Mouse (Mus musculus) stomach, embryonic 16.5 days (tissue): Measurements from ENCODE around the gene Abr. TPM values are rescaled to one million over a fixed set of nuclear protein-coding genes. Genes with fewer than 3 reads are reported as not detected.
A peak's percentile ranks its signal among the peaks of the same experiment; 100 is the strongest.

ENCODE experiments used
- ATAC-seq: fragments of 200-750 bp; cut with Nextera tagmentation; 2 replicates; pipeline ENCODE4 v1.8.0; 2017; ENCODE audit warnings: moderate number of reproducible peaks, moderate TSS enrichment; ENCODE audit not compliant: insufficient read depth, low FRiP score
- H3K27ac ChIP-seq: fragments of 300-500 bp; sonication (generic); 2 replicates; pipeline ENCODE4 v1.5.1; 2014; ENCODE audit warnings: low read length
- H3K27me3 ChIP-seq: fragments of 300-500 bp; sonication (generic); 2 replicates; pipeline ENCODE4 v1.6.1; 2014; ENCODE audit warnings: low read length, control low read depth, mixed read lengths; ENCODE audit not compliant: control insufficient read depth, insufficient read depth
- H3K36me3 ChIP-seq: fragments of 300-500 bp; sonication (generic); 2 replicates; pipeline ENCODE4 v1.6.1; 2014; ENCODE audit warnings: low read length; ENCODE audit not compliant: control insufficient read depth, insufficient read depth
- H3K4me1 ChIP-seq: fragments of 300-500 bp; sonication (generic); 2 replicates; pipeline ENCODE4 v1.6.1; 2014; ENCODE audit warnings: low read length, control low read depth, mixed read lengths; ENCODE audit not compliant: control insufficient read depth, insufficient read depth
- H3K4me2 ChIP-seq: fragments of 300-500 bp; sonication (generic); 2 replicates; pipeline ENCODE4 v1.6.1; 2014; ENCODE audit warnings: low read depth, low read length, mixed read lengths
- H3K4me3 ChIP-seq: fragments of 300-500 bp; sonication (generic); replicated peaks from 2 replicates; pipeline ENCODE4 v1.5.1; 2014; ENCODE audit warnings: mild to moderate bottlenecking, low read length
- H3K9ac ChIP-seq: fragments of 300-500 bp; sonication (generic); 2 replicates; pipeline ENCODE4 v1.6.1; 2014; ENCODE audit warnings: low read length
- H3K9me3 ChIP-seq: fragments of 300-500 bp; sonication (generic); replicated peaks from 2 replicates; pipeline ENCODE4 v1.6.1; 2016; ENCODE audit warnings: low read length, control low read depth; ENCODE audit not compliant: control insufficient read depth
- WGBS: fragments of 180-500 bp; shearing (Covaris S2); extraction: QIAGEN DNeasy Blood & Tissue Kit; methylation state at CpG from one replicate; pipeline ENCODE4 v1.1.7; 2014; 5-methylcytosine and 5-hydroxymethylcytosine counted together
- polyA plus RNA-seq: library from polyadenylated mRNA; unstranded; fragments of >200 nt; fragmentation: Nextera tagmentation; extraction: Ambion mirVana; gene quantifications from 2 replicates; pipeline ENCODE4 v1.2.1, GENCODE M21; 2015

Gene Abr
- polyA plus RNA-seq, 1 experiment from 2014 or later = 28.8 TPM

DNA sequence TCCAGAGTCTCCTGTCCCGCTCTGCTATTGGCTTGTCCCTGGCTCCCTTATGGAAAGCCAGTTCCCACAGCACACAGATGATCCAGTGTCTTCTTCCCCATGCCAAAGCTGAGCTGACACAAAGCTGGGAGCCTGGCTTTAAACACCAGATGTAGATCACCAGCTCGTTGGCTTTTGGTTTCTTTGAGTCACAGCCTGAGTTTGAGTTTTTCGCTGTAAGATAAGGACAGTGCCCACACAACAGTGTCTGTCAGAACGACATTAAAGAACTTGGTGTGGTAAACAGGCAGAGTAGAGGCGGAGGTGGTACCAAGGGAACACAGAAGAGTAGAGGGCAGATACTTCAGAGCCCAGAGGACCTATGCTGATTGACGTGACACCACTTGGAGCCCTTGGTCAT, 101.2 kb downstream of the Abr start:
- Histone ChIP-seq H3K27ac (no peak overlapping the region), H3K36me3 (no peaks in the 10 kb centered on the region), H3K4me1 (no peaks in the 10 kb centered on the region), H3K4me2 (no peak overlapping the region), H3K9me3 (no peaks in the 10 kb centered on the region), H3K27me3 (no peaks in the 10 kb centered on the region), H3K9ac (no peak overlapping the region), H3K4me3 (no peak overlapping the region)
- WGBS = 87% methylated on average over 6 of the region's 6 CpGs
- ATAC-seq = no peak

- Histone ChIP-seq H3K9ac (no peak overlapping the region), H3K27ac (no peak overlapping the region), H3K9me3 (no peaks in the 10 kb centered on the region), H3K4me1 (peaks cover 6% of the 10 kb centered on the region; the same call in 1 of the 2 replicates), H3K27me3 (no peaks in the 10 kb centered on the region), H3K4me2 (no peak overlapping the region), H3K4me3 (no peak overlapping the region), H3K36me3 (no peaks in the 10 kb centered on the region)
- WGBS = 75% methylated on average over 5 of the region's 5 CpGs
- no peak for ATAC-seq
These were observed 103.5 kb downstream of the Abr start for GRCm38 (mm10) chr11:76518613-76519012.

- ATAC-seq = no peak
- Histone ChIP-seq H3K9ac (no peak overlapping the region), H3K36me3 (no peaks in the 10 kb centered on the region), H3K4me1 (peaks cover 6% of the 10 kb centered on the region; the same call in 1 of the 2 replicates), H3K9me3 (no peaks in the 10 kb centered on the region), H3K4me2 (no peak overlapping the region), H3K27ac (no peak overlapping the region), H3K27me3 (no peaks in the 10 kb centered on the region), H3K4me3 (no peak overlapping the region)
- 77% methylated on average over 4 of the region's 4 CpGs for WGBS
These were observed 104.0 kb downstream of the Abr start for GRCm38 (mm10) chr11:76518125-76518524.

GRCm38 (mm10) chr11:76516951-76517350, 105.2 kb downstream of the Abr start:
- ATAC-seq = no peak
- no peak overlapping the region for H3K4me3 ChIP-seq
- H3K36me3 ChIP-seq = no peaks in the 10 kb centered on the region
- no peak overlapping the region for H3K4me2 ChIP-seq
- H3K9me3 ChIP-seq = no peaks in the 10 kb centered on the region
- 55% methylated on average over 3 of the region's 3 CpGs for WGBS
- H3K27ac ChIP-seq = no peak overlapping the region
- H3K27me3 ChIP-seq = no peaks in the 10 kb centered on the region
- no peak overlapping the region for H3K9ac ChIP-seq
- H3K4me1 ChIP-seq = peaks cover 6% of the 10 kb centered on the region; the same call in 1 of the 2 replicates

DNA sequence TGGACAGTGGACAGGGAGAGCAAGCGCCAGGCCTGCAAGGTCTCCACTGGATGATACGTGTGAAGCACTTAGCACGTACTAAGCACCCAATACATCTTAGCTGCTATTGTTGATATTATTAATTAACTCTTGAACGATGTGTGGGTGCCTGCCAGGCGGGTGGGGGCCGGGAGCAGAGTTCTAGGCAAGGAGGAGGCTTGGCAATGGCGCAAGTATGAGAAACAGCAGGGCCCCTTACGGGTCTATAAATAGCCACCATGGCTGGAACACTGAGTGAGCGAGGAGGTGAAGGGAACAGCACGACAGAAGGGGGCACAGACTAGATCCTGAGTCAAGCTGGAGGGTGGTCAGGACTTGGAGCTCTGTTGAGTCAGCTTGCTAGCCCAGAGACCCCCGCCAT, 107.0 kb downstream of the Abr start:
- no peak overlapping the region for H3K9ac ChIP-seq
- no peaks in the 10 kb centered on the region for H3K27me3 ChIP-seq
- peak overlapping the region; percentile 35; the same call in 1 of the 2 replicates for H3K27ac ChIP-seq
- H3K4me2 ChIP-seq = no peak overlapping the region
- H3K4me3 ChIP-seq = no peak overlapping the region
- H3K9me3 ChIP-seq = no peaks in the 10 kb centered on the region
- H3K36me3 ChIP-seq = no peaks in the 10 kb centered on the region
- 56% methylated on average over 11 of the region's 11 CpGs for WGBS
- peaks cover 6% of the 10 kb centered on the region; the same call in 1 of the 2 replicates for H3K4me1 ChIP-seq
- peak; percentile 70; the same call in 1 of the 2 replicates for ATAC-seq

GRCm38 (mm10) chr11:76510977-76511376, 111.1 kb downstream of the Abr start:
- Histone ChIP-seq H3K4me3 (no peak overlapping the region), H3K27ac (no peak overlapping the region), H3K9me3 (no peaks in the 10 kb centered on the region), H3K27me3 (no peaks in the 10 kb centered on the region), H3K9ac (no peak overlapping the region), H3K4me2 (no peak overlapping the region), H3K36me3 (no peaks in the 10 kb centered on the region), H3K4me1 (peaks cover 6% of the 10 kb centered on the region)
- whole genome bisulfite sequencing = 55% methylated on average over 4 of the region's 4 CpGs
- no peak for ATAC-seq

- Histone ChIP-seq H3K36me3 (no peaks in the 10 kb centered on the region), H3K27me3 (no peaks in the 10 kb centered on the region), H3K9me3 (no peaks in the 10 kb centered on the region), H3K4me3 (no peak overlapping the region), H3K9ac (no peak overlapping the region), H3K27ac (no peak overlapping the region), H3K4me1 (no peaks in the 10 kb centered on the region; the same call in 1 of the 2 replicates), H3K4me2 (no peak overlapping the region)
- peak; percentile 35; the same call in 1 of the 2 replicates for ATAC-seq
- WGBS = 73% methylated on average over 13 of the region's 13 CpGs
These were observed 112.1 kb downstream of the Abr start for GRCm38 (mm10) chr11:76509751-76510723.

- no peak for ATAC-seq
- WGBS = 88% methylated on average over 32 of the region's 32 CpGs
These were observed 113.1 kb downstream of the Abr start for GRCm38 (mm10) chr11:76508831-76509595.

DNA sequence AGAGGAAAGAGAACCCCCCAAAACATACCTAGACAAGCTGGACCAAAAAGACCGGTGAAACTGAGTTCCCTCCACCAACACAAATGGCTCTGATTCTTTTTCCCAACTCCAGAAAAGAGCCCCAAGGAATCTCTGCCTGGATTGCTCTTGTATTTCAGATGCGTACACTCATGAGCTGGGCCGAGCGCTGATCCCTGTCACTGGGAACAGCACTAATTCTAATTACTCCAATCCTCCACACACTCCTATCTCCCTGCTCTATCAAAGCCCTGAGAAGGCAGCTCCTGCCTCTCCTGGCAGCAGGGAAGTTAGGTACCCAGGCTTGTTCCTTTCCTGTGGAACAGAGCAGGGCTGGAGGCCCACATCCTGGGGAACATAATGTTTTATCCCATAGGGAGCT, 114.0 kb downstream of the Abr start:
- no peak overlapping the region for H3K9ac ChIP-seq
- H3K27ac ChIP-seq = no peak overlapping the region
- no peak for ATAC-seq
- H3K9me3 ChIP-seq = no peaks in the 10 kb centered on the region
- 85% methylated on average over 4 of the region's 4 CpGs for WGBS
- no peak overlapping the region for H3K4me2 ChIP-seq
- H3K4me1 ChIP-seq = no peaks in the 10 kb centered on the region; the same call in 1 of the 2 replicates
- H3K36me3 ChIP-seq = no peaks in the 10 kb centered on the region
- no peak overlapping the region for H3K4me3 ChIP-seq
- H3K27me3 ChIP-seq = no peaks in the 10 kb centered on the region

More at GRCm38 (mm10) chr11:76508831-76509595, 113.1 kb downstream of the Abr start:
- Histone ChIP-seq H3K27me3 (no peaks in the 10 kb centered on the region), H3K4me3 (no peak overlapping the region), H3K27ac (no peak overlapping the region), H3K4me2 (no peak overlapping the region), H3K4me1 (no peaks in the 10 kb centered on the region; the same call in 1 of the 2 replicates), H3K36me3 (no peaks in the 10 kb centered on the region), H3K9me3 (no peaks in the 10 kb centered on the region), H3K9ac (peak overlapping the region; percentile 22; the same call in 1 of the 2 replicates)
